Mouse (Mus musculus) midbrain, embryonic 13.5 days (tissue): ENCODE measurements at regions not wholly inside any gene's neighbourhood (a gene's known extent, or its start where the extent isn't known, plus 50 kb on each side); places are given as distances from the start of the nearest gene placed in this dataset.

Source experiments
- ATAC-seq: fragments of 200-750 bp; cut with Nextera tagmentation; 2 replicates; pipeline ENCODE4 v1.8.0; 2017; ENCODE audit warnings: mild to moderate bottlenecking, moderate TSS enrichment, moderate library complexity
- H3K27ac ChIP-seq: fragments of 300-500 bp; sonication (generic); 2 replicates; pipeline ENCODE4 v1.5.1; 2015; ENCODE audit warnings: inconsistent platforms, mild to moderate bottlenecking, moderate library complexity
- H3K27me3 ChIP-seq: fragments of 300-500 bp; sonication (generic); 2 replicates; pipeline ENCODE4 v1.6.1; 2015; ENCODE audit warnings: mild to moderate bottlenecking, inconsistent platforms
- H3K36me3 ChIP-seq: fragments of 300-500 bp; sonication (generic); 2 replicates; pipeline ENCODE4 v1.6.1; 2015; ENCODE audit warnings: mild to moderate bottlenecking, inconsistent platforms
- H3K4me1 ChIP-seq: fragments of 300-500 bp; sonication (generic); replicated peaks from 2 replicates; pipeline ENCODE4 v1.6.1; 2015; ENCODE audit warnings: inconsistent platforms
- H3K4me2 ChIP-seq: fragments of 300-500 bp; sonication (generic); replicated peaks from 2 replicates; pipeline ENCODE4 v1.6.1; 2015; ENCODE audit warnings: moderate library complexity, mild to moderate bottlenecking, inconsistent platforms
- H3K4me3 ChIP-seq: fragments of 300-500 bp; sonication (generic); replicated peaks from 2 replicates; pipeline ENCODE4 v1.5.1; 2015; ENCODE audit warnings: mild to moderate bottlenecking, inconsistent platforms
- H3K9ac ChIP-seq: fragments of 300-500 bp; sonication (generic); replicated peaks from 2 replicates; pipeline ENCODE4 v1.6.1; 2015; ENCODE audit warnings: mild to moderate bottlenecking, inconsistent platforms
- H3K9me3 ChIP-seq: fragments of 300-500 bp; sonication (generic); 2 replicates; pipeline ENCODE4 v1.6.1; 2016; ENCODE audit warnings: mild to moderate bottlenecking, inconsistent platforms
- WGBS: fragments of 180-500 bp; shearing (Covaris S2); methylation state at CpG from one replicate; pipeline ENCODE4 v1.1.7; 2015; 5-methylcytosine and 5-hydroxymethylcytosine counted together

GRCm38 (mm10) chr12:43831976-43832375 is 378.1 kb downstream of the Dnajb9 start:
- Histone ChIP-seq H3K4me2 (no peak overlapping the region), H3K9ac (no peak overlapping the region), H3K9me3 (no peaks in the 10 kb centered on the region), H3K4me3 (no peak overlapping the region), H3K27me3 (no peaks in the 10 kb centered on the region), H3K27ac (no peak overlapping the region), H3K36me3 (no peaks in the 10 kb centered on the region), H3K4me1 (no peaks in the 10 kb centered on the region)
- ATAC-seq, result no peak
- 79% methylated on average over 1 of the region's 1 CpGs for WGBS

- H3K27me3 ChIP-seq, result no peaks in the 10 kb centered on the region
- no peaks in the 10 kb centered on the region for H3K4me1 ChIP-seq
- H3K9me3 ChIP-seq, result no peaks in the 10 kb centered on the region
- H3K27ac ChIP-seq, result no peak overlapping the region
- H3K4me3 ChIP-seq, result no peak overlapping the region
- no peak overlapping the region for H3K4me2 ChIP-seq
- no peak for ATAC-seq
- H3K9ac ChIP-seq, result no peak overlapping the region
- H3K36me3 ChIP-seq, result no peaks in the 10 kb centered on the region
These were observed 381.5 kb downstream of the Dnajb9 start for GRCm38 (mm10) chr12:43828641-43829040.

- no peak overlapping the region for H3K4me3 ChIP-seq
- WGBS, result 75% methylated on average over 6 of the region's 6 CpGs
- H3K27me3 ChIP-seq, result no peaks in the 10 kb centered on the region
- ATAC-seq, result no peak
- no peak overlapping the region for H3K4me2 ChIP-seq
- H3K9me3 ChIP-seq, result no peaks in the 10 kb centered on the region
- H3K36me3 ChIP-seq, result no peaks in the 10 kb centered on the region
- no peak overlapping the region for H3K9ac ChIP-seq
- H3K27ac ChIP-seq, result no peak overlapping the region
- H3K4me1 ChIP-seq, result no peaks in the 10 kb centered on the region
These were observed 382.2 kb downstream of the Dnajb9 start for GRCm38 (mm10) chr12:43827901-43828300.

- H3K27me3 ChIP-seq, result no peaks in the 10 kb centered on the region
- 71% methylated on average over 3 of the region's 3 CpGs for WGBS
- no peak for ATAC-seq
- no peak overlapping the region for H3K27ac ChIP-seq
- H3K9ac ChIP-seq, result no peak overlapping the region
- no peaks in the 10 kb centered on the region for H3K36me3 ChIP-seq
- H3K4me3 ChIP-seq, result no peak overlapping the region
- no peaks in the 10 kb centered on the region for H3K4me1 ChIP-seq
- H3K9me3 ChIP-seq, result no peaks in the 10 kb centered on the region
- no peak overlapping the region for H3K4me2 ChIP-seq
These were observed 382.8 kb downstream of the Dnajb9 start for GRCm38 (mm10) chr12:43827296-43827695.

- H3K36me3 ChIP-seq, result no peaks in the 10 kb centered on the region
- whole genome bisulfite sequencing, result 17% methylated on average over 3 of the region's 3 CpGs
- H3K4me2 ChIP-seq, result no peak overlapping the region
- H3K4me1 ChIP-seq, result no peaks in the 10 kb centered on the region
- no peaks in the 10 kb centered on the region for H3K9me3 ChIP-seq
- no peak overlapping the region for H3K4me3 ChIP-seq
- H3K27ac ChIP-seq, result no peak overlapping the region
- ATAC-seq, result no peak
- H3K27me3 ChIP-seq, result no peaks in the 10 kb centered on the region
- no peak overlapping the region for H3K9ac ChIP-seq
These were observed 396.6 kb downstream of the Dnajb9 start for GRCm38 (mm10) chr12:43813559-43813958.

GRCm38 (mm10) chr12:43772766-43773165 is 437.4 kb downstream of the Dnajb9 start:
- Histone ChIP-seq H3K9me3 (no peaks in the 10 kb centered on the region), H3K4me2 (no peak overlapping the region), H3K4me3 (no peak overlapping the region), H3K27ac (no peak overlapping the region), H3K27me3 (no peaks in the 10 kb centered on the region), H3K4me1 (no peaks in the 10 kb centered on the region), H3K9ac (no peak overlapping the region), H3K36me3 (no peaks in the 10 kb centered on the region)
- ATAC-seq, result no peak
- 49% methylated on average over 1 of the region's 1 CpGs for WGBS

GRCm38 (mm10) chr12:43762151-43762550 is 448.0 kb downstream of the Dnajb9 start:
- Histone ChIP-seq H3K4me2 (no peak overlapping the region), H3K4me3 (no peak overlapping the region), H3K27me3 (no peaks in the 10 kb centered on the region), H3K4me1 (no peaks in the 10 kb centered on the region), H3K27ac (no peak overlapping the region), H3K36me3 (no peaks in the 10 kb centered on the region), H3K9ac (no peak overlapping the region), H3K9me3 (no peaks in the 10 kb centered on the region)
- 76% methylated on average over 1 of the region's 1 CpGs for WGBS
- no peak for ATAC-seq
